Mouse (Mus musculus) bone marrow, adult 2 months (tissue): Measurements from ENCODE around the gene Adgrb3.

Source experiments
- CTCF ChIP-seq: fragments of 200-500 bp; IDR thresholded peaks from 2 replicates; pipeline ENCODE4 v1.5.1; 2011; ENCODE audit warnings: low read length, control low read depth; ENCODE audit not compliant: control insufficient read depth, insufficient read depth
- POLR2A ChIP-seq: fragments of 200-500 bp; IDR thresholded peaks from 2 replicates; pipeline ENCODE4 v1.6.1; 2011; ENCODE audit warnings: low read depth, mild to moderate bottlenecking, control low read depth, low read length, borderline replicate concordance; ENCODE audit not compliant: control insufficient read depth

DNA sequence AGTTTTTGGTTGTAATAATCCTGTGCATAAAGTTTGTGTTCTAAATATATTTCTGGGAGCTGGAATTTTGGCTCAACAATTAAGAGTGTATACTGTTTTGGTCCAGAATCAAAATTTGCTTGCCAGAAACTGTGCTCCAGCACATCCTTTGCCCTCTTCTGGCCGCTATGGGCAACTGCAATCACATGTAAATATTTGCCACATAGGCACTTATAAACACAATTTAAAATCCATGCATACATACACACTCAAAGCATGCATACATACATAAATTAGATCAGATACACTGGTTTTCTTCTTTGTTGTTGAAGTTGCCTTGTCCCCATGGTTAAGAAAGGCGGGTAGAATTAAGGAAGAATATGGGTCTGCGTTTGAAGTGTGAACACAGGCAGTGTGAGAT is 132.7 kb downstream of the Adgrb3 start:
- TF ChIP-seq CTCF: no peak
- no peak for TF ChIP-seq POLR2A
